Mouse (Mus musculus): ENCODE results near the gene Creg2.
"Not testable (repeated sequence)": the region's sequence is repeated elsewhere in the genome, so short reads cannot be mapped to it uniquely, and the experiment has no call there.

Creg2 gene

DNA sequence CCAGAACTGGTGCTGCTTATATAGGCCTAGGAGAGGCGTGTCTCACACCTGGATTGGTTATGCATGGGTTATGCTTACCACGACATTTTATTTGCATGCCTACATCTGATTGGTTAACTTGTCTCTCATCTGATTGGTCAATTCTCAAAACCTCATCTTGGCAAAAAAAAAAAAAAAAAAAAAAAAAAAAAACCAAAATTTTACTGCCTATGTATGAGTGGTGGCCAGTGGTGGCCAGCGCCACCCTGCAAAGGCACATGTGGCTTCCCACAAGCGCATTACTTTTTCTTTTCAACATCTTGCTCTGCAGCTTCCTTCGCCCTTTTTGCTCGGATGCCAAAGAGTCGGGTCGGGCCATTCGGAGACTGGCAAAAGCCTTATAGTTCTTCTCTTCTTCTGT, 54.1 kb downstream of the Creg2 start:
- not testable (repeated sequence) for DNase-seq (ENCODE audit: low spot score in 2 of 2)

DNA sequence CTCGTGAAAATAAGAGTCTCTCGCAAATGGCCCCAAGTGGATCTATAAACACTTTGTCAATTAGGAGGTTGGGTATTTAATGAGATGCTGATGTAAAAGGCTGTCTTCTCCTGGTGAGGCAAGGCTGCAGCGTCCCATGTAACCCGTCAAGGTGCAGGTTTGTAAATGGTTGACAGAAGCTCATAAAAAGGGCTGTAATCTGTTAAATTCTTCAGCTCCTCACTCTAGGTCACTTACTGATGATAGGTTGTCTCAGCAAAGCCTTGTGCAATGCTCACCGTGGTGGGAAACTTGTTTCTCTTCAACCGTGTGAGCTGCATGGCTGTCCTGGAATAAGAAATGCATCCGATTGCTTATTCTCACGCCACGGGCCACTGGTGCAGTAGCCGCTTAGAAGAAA, 57.4 kb downstream of the Creg2 start:
- DNase-seq (ENCODE audit: low spot score in 2 of 2), result no peak

GRCm38 (mm10) chr1:39592090-39592489, 59.2 kb downstream of the Creg2 start:
- no peak for DNase-seq (ENCODE audit: low spot score in 2 of 2)

- not testable (repeated sequence) for DNase-seq (ENCODE audit: low spot score in 2 of 2)
Observed at GRCm38 (mm10) chr1:39591557-39591956, 59.7 kb downstream of the Creg2 start.

DNA sequence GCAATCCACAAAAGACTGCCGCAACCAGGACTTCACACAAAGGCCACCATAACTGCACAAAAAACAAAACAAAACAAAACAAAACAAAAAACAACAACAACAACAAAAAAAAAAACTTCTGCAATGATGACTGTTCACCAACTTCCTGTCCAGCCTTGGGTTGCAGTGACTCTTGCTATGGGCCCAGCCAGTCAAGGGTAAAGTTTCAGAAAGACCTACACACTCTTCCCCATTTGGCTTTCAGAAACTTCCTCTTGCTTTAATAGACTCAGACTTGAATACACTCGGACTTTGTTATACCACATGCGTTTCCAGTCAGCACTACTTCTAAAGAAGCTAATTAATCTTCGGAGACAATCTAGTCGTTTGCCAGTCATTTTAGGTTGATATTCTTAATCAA, 61.1 kb downstream of the Creg2 start:
- DNase-seq (ENCODE audit: low spot score in 2 of 2), result no peak

DNA sequence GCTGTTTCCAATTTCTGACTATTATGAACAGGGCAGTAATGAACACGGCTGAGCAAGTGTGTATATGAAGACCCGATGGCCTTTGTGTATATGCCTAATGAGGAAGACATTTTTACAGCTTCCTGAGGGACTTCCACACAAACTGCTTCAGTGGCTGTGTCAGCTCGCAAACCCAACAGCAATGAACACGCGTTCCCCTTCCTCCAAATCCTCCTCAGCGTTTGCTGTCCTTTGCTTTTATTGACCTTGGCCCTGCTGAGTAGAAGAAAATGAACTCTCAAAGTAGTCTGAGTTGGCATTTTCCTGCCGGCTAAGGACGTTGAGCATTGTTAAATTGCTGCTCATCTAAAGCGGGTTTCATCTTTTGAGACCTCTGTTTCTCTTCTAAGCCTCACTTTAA, 65.9 kb downstream of the Creg2 start:
- no peak for DNase-seq (ENCODE audit: low spot score in 2 of 2)

GRCm38 (mm10) chr1:39583173-39583572, 68.1 kb downstream of the Creg2 start:
- DNase-seq (ENCODE audit: low spot score in 2 of 2), result no peak

- no peak for DNase-seq (ENCODE audit: low spot score in 2 of 2)
Observed at GRCm38 (mm10) chr1:39581215-39581614, 70.1 kb downstream of the Creg2 start.

- DNase-seq (ENCODE audit: low spot score in 2 of 2), result no peak
Observed at GRCm38 (mm10) chr1:39579139-39579538, 72.1 kb downstream of the Creg2 start.

GRCm38 (mm10) chr1:39578446-39578845, 72.8 kb downstream of the Creg2 start:
- DNase-seq (ENCODE audit: low spot score in 2 of 2), result no peak

DNA sequence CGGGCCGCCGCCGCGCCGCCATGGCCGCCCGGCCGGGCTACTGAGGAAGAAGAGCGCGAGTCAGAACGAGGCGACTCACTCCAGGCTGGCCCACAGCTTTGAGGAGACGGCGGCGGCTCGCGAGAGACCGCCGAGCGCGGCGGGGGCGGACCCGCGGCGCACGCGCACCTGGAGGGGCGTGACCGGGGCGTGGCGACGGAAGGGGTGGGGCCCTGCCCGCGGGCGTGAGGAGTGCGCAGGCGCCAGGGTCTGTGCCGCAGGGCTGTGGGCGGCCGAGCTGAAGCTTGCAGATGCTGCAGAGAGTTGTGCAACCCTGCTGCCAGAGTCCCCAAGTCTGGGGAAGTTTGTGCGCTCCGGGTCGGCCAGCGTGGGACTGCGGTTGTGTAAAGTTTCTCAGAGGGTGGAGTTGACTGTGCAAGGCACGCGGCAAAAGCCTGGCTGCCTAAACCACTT, 74.0 kb downstream of the Creg2 start, which contains the start of gene Rnf149:
Gene Rnf149 (minus strand): TSS at position 153 of the 453 bp plus-strand sequence.
- DNase-seq (ENCODE audit: low spot score in 2 of 2), result peak; percentile 95 to 99

DNA sequence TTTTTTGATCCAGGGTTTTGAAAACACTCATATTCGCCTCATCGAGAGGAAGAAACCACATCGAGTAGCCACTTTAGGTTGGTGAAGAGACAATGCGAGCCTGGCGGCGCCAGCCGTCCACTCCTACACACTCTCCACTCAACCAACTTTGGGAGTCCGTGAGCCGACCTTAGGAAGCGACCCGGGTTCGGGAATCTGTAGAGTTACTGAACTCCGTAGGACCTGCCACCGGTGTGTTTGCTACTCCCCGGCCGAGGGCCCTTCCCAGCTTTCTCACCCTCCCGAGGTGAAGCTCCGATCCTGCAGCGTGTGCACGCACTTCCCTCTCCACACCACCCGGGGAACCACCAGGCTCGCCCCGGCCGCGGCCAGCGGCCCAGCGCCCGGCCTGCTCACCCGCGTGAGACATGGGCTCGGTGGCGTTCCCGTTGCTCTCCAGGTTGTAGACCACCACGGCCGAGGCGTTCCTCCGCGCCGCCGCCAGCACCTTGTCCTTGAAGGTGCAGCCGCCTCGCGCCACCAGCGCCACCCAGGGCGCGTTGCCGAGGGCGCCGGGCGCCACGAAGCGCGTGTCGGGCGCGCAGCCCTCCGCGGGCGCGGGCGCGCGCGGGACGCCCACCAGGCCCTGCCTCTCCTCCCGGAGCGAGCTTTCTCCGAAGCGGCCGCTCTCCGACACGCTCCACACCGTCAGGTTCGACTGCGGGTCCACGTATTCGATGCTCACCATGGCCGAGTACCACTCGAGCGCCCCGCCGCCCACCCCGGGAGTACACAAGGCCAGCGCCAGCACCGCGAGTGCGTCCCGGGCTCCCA, 74.6 kb downstream of the Creg2 start:
- DNase-seq (ENCODE audit: low spot score in 2 of 2), result peak; percentile 57 to 63

- DNase-seq (ENCODE audit: low spot score in 2 of 2), result no peak
Observed at GRCm38 (mm10) chr1:39575778-39576375, 75.4 kb downstream of the Creg2 start.

DNA sequence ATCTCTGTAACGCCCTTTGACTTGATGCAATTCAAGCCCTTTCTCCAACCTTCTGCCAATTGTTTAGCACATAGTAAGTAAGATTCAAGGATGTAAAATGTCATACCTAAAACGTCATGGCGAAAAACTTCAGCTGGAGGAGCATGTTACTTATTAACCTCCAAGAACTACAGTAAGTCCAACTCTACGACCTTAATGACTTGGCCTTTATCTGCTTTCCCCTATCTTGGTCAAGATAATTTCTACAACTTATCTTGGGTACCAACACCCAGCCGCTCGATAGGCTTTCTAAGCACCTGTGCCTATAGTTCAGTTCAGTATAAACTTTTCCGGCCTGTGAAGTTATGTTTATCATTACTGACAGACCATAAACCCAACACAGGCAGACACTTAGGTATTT, 77.4 kb downstream of the Creg2 start:
- DNase-seq (ENCODE audit: low spot score in 2 of 2), result no peak

DNA sequence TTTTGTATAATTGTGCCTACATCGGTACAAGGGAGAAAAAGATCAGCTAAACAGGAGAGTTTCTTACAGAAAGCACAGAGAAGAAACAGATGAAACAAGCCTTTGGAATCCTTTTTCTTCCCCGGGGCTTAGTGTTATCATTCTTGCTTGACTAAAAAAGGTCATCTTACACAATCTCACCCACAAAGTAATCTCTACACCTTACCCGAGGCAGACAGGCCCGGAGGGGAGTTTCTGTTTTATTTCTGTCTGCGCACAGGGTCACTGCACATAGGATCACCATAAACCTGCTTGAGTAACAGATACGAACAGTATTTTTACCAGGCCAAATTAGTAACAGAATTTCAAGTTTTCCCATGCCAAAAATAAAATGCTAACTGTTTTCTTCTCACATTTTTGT, 79.6 kb downstream of the Creg2 start:
- DNase-seq (ENCODE audit: low spot score in 2 of 2), result no peak

Data from thymus, postnatal 10 days (tissue).